Mouse (Mus musculus) gastrocnemius, postnatal 4 days (tissue): ENCODE measurements around the gene Btnl4. TPM values are rescaled to one million over a fixed set of nuclear protein-coding genes. Genes with fewer than 3 reads are reported as not detected.

ENCODE experiments used
- DNase-seq, 2 experiments: peaks; one replicate each; pipeline ENCODE4 v3.0.0; 2021 to 2022; ENCODE audit warnings: low spot score in 2 of 2, mixed read lengths in 2 of 2
- total RNA-seq, 2 experiments: library from RNA; stranded (reverse); gene quantifications; 2 replicates each; pipeline ENCODE4 v1.2.3; 2021

The Btnl4 gene
- total RNA-seq, 2 experiments from 2014 or later, result not detected

DNA sequence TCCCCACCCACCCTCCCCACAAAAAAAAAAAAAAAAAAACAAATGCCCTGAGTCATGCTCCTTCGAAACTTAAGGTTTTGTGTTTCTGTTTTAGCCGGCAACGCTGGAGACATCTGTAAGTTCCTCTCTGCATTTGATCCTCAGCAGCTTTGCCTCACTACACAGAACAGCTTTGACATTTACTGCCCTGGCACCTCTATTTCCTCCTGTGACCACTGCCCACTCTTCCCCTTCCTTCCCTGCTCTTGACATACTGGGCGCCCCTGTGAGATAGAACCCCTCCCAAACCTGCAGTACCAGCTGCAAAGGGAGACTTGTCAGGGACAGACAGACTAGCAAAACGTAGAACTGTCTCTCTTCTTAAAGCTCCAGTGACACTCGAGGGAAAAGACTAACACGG, 39.5 kb downstream of the Btnl4 start:
- no peak for DNase-seq

DNA sequence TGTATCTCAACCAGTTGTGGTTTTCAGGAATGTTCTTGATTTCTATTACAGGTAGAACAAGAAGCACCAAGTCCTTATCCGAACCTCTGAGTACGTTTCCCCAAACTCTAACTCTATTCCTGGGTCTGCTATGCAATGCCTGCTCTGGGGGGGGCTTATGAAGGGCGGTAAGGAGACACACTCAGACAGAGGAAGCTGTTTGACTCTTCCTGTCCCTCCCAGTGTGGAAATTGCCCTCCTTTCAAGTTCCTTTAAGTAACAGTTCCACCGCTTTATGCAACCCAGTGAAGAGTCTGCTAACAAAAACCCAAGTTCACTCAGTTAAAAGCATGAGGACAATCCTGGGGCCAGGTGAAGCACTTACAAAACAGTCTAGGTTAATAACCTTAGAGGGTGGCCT, 40.0 kb downstream of the Btnl4 start:
- DNase-seq, result no peak

DNA sequence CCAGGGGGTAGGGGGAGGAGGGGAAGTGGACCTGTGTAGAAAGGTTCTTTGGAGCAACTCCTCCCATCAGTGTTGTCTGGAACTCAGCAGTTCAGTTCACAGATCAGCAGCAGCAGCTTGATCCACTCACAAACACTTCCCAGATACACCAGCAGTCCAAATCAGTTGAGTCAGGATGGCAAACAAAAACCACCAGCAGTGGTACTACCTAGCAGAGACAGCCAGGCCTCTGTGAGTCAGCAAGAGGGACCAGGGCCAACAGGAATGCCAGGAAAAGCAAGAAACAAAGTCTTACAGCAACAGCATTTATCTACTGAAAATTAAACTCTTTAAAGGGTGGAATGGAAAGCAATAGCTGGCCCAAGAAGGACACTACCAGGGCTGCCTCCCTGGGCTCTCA, 49.5 kb downstream of the Btnl4 start:
- DNase-seq, result no peak

GRCm38 (mm10) chr17:34420014-34420413, 57.1 kb downstream of the Btnl4 start:
- no peak for DNase-seq

Other genes starting within 250 kb of the Btnl4 start
- gene H2-Ob, start 238.4 kb downstream of the Btnl4 start, total RNA-seq, result under 1 TPM in 1 of 2 experiments, not detected in 1; 0.39 TPM
- gene H2-Ab1, start 219.6 kb downstream of the Btnl4 start, total RNA-seq, result 1 to 10 TPM; 2.1 to 2.9 TPM
- gene H2-Aa, start 189.5 kb downstream of the Btnl4 start, total RNA-seq, result 1 to 10 TPM; 2.1 to 3.1 TPM
- 1 to 10 TPM; 2.6 to 4.1 TPM for gene H2-Eb1, start 171.5 kb downstream of the Btnl4 start, total RNA-seq
- gene H2-Eb2, start 151.7 kb downstream of the Btnl4 start, total RNA-seq, result not detected
- under 1 TPM; 0.64 to 0.67 TPM for gene Btnl2, start 122.5 kb downstream of the Btnl4 start, total RNA-seq
- gene Btnl1, start 100.2 kb downstream of the Btnl4 start, total RNA-seq, result not detected
- 1 to 10 TPM in 1 of 2 experiments, under 1 TPM in 1; 0.88 to 1.1 TPM for gene BC051142, start 78.5 kb downstream of the Btnl4 start, total RNA-seq
- not detected for gene Btnl6, start 40.0 kb upstream of the Btnl4 start, total RNA-seq
- gene Notch4, start 87.0 kb upstream of the Btnl4 start, total RNA-seq, result 10 to 100 TPM; 21.2 to 28.3 TPM
- gene Gpsm3, start 112.5 kb upstream of the Btnl4 start, total RNA-seq, result 1 to 10 TPM; 4.6 to 5.3 TPM
- gene Pbx2, start 113.9 kb upstream of the Btnl4 start, total RNA-seq, result 10 to 100 TPM; 48.7 to 53.5 TPM
- gene Ager, start 120.5 kb upstream of the Btnl4 start, total RNA-seq, result 1 to 10 TPM; 2.0 to 3.0 TPM
- 10 to 100 TPM; 23.8 to 24.1 TPM for gene Rnf5, start 126.4 kb upstream of the Btnl4 start, total RNA-seq
- 10 to 100 TPM; 42.0 to 42.9 TPM for gene Agpat1, start 126.9 kb upstream of the Btnl4 start, total RNA-seq
- gene Egfl8, start 138.7 kb upstream of the Btnl4 start, total RNA-seq, result 10 to 100 TPM; 20.7 to 23.1 TPM
- 10 to 100 TPM; 35.9 to 44.8 TPM for gene Ppt2, start 151.2 kb upstream of the Btnl4 start, total RNA-seq
- under 1 TPM; 0.34 to 0.76 TPM for gene Prrt1, start 152.2 kb upstream of the Btnl4 start, total RNA-seq
- 1 to 10 TPM; 8.1 to 8.3 TPM for gene Fkbpl, start 167.4 kb upstream of the Btnl4 start, total RNA-seq
- gene Atf6b, start 169.8 kb upstream of the Btnl4 start, total RNA-seq, result 10 to 100 TPM; 20.1 to 22.5 TPM
- 100 to 1,000 TPM; 197 to 232 TPM for gene Tnxb, start 193.2 kb upstream of the Btnl4 start, total RNA-seq